Mouse (Mus musculus): ENCODE measurements at regions not wholly inside any gene's neighbourhood (a gene's known extent, or its start where the extent isn't known, plus 50 kb on each side); places are given as distances from the start of the nearest gene placed in this dataset.

DNA sequence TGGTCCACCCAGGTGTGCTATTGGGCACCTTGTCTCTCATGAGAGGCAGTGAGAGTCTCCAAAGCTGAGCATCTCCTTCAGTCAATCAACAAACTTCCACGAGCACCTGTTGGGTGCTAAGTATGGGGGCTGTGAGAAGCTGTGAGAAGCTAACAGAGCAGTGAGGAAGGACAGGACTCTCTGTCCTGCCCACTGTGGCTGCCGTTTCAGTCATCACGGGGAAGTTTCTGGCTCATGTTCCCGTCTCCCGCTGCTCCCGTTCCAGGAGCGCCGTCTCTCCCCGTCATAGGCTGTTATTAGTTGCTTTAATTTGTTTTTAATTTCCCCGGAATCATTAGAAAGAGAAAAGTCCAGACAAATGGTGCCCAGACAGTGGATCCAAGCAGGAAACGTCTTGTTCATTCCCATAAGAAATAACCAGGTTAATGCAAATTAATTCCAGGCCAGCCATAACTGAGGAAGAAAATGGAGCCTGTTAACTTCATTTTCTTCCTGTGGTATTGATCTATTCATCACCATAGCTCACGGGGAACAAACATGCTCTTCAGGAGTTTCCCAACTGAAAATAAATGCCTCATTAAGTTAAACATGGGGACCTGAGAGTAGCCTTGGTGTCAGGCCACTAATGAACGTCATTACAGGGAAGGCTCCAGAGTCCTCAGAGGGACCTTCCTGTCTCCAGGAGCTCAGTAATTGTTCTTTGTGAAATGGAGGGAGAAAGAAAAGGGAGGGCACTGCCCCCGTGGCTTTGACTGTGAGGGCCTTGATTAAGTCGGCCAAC lies 70.3 kb downstream of the Matn1 start:
- TF ChIP-seq POLR2A (IDR thresholded peaks at IDR 0.05; ENCODE audit: control insufficient read depth, low read depth, low read length), result no peak
- TF ChIP-seq CTCF (IDR thresholded peaks at IDR 0.05; ENCODE audit: control insufficient read depth, insufficient read depth, insufficient replicate concordance, low read depth, low read length), result no peak

All from testis, adult 2 months (tissue).